Mouse (Mus musculus) cerebellum, adult 8-10 months (tissue): ENCODE results near the gene Tnfrsf25.

Source experiments
- DNase-seq: peaks from one replicate; pipeline ENCODE4 v3.0.0; 2022

Gene Tnfrsf25

DNA sequence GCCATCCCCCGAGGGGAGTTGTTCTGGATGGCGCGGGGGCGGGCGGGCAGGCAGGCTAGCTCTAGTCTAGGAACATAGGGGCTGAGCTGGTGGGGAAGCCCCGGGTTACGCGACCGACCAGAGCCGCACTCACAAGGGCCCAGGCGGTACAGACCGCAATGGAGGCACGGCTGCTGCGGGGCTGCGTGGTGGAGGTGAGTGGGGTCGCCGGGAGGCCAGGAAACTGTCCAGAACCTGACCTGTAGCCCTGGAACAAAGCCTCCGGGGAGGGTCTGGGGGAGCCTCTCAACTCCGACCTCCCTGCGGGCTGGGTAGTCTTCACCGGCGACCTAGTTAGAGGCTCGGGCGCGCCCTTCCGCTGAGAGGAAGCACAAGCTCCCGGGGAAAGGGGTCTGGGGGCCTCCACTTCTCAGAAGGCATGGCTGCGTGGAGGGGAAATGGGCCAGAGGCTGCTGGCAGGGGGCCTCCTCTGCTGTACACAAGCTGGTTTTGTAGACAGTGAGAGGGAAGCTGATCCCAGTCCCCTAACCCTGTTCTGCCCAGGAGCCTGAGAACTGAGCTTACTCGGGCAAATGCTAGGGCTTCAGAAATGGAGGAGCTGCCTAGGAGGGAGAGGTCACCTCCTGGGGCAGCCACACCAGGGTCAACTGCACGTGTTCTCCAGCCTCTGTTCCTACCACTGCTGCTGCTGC, at the start of gene Tnfrsf25:
Gene Tnfrsf25, plus strand, starts transcription at position 14 of the 692 bp plus-strand sequence.
- DNase-seq: no peak

DNA sequence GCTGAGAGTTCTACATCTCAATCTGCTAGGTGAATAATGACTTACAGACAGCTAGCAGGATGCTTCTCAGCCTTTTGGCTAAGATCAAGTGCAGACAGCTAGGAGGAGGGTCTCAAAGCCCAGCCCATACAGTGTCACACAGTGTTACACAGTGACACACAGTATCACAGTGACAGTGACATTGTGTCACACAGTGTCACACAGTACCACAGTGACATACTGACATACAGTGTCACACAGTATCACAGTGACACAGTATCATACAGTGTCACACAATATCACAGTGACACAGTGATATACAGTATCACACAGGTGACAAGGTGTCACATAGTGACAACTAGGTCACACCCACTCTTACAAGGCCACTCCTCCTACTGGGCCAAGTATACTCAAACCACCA, 48.5 kb upstream of the Tnfrsf25 start:
- no peak for DNase-seq

DNA sequence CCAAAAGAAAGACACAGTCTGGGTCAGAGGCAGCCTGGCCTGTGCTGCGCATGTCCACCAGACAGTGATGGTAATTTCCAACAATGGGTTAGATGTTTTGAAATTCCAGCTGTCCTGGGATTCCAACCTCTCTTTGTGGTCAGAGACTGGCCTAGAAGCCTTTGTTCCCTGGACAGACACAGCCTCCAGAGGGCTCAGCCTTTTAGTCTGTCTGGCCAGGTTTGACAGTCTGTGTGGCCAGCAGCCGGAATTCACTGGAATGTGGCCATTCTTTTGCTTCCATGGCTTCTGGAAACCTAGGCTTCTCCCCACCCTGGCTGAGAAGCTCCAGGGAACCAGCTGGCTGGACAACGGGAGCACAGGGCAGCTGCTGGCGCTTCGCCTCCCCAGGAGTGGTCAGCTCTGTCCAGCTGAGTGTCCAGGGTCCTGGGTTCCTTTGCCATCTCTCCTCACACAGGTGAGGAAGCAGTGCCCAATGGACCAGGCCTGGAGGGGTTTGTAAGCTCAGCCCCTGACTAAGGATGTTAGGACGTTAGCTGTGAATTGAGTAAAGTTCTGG, 47.5 kb upstream of the Tnfrsf25 start:
- DNase-seq: no peak

DNA sequence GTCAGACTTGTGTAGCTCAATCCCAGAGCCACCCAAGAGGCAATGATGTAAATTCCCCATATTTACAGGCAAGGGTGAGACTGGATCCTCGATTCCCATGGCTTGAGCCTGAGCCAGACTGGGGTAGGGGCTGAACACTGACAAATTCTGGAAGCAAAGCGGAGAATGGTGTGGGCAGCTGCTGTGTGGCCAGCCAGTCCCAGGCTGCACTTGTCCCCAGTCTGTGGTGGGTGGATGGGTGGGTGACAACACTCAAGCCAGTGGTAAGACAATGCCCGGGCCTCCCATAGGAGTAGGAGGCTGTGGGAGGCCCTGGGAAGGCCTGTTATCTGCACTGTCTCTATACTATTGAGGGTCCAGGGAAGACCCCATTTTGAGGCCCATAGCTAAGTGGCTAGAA, 46.5 kb upstream of the Tnfrsf25 start:
- DNase-seq: no peak

DNA sequence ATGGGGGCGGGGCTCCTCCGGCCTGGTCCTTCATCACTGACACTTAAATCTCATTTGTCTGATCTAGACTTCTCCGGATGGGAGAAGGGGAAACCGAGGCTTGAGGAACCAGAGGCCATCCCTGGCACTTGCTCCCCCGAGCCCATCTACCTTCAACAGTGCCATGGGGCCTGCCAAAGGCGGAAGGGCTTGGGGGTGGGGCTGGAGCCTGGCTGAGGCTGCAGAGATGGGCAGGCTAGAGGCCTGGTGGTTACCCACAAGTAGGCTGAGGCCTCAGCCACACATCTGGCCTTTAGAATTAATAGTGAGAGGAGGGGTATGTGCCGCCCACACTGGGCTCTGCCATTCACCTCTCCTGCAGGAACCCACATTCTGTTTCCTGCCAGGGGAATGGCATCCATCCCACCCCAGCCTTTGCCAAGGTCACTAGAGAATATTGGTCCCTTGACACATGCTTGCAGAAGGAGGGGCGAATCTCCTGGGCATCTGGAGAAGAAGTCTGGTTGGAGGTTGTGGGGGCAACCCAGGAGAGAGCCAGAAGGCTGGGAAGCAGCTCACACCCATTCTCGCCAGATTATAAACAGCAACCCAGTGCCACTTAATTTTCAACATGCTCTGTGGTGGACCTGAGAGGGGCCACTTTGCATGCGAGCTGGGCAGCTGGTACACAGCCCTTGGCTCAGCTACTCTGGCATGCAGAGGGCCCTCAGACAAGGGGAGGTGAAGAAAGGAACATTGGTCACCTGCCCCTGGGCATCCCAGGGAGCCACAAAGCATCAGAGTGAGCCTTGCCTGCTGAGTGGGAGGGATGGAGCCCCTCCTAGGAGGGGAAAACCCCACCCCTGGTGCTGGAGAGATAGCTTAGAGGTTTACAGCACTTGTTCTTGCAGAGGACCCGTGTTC, 45.0 kb upstream of the Tnfrsf25 start:
- DNase-seq: no peak

DNA sequence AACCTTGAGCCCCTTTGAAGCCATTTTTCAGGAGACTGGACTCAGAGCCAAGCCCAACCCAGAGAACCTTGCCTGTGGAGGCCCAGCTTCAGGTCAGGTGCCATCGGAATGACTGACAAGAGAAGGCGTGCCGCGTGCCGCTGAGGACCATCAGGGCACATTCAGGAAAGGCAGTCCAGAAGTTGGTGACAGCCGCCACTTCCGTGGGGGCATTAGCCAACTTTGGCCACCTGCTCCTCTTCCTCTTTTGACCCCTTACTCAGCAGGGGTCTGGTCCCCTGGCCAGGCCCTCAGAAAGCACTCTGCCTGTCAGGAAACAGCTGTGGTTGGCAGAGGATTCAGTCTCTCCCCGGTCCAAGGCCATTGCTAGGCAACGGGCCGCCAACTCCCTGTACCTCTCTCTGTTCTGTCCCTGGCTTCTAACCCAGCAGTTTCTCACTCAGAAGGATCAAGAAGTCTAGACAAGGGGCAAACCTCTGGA, 43.6 kb upstream of the Tnfrsf25 start, which contains the start of gene Plekhg5:
Gene Plekhg5, plus strand, starts transcription at position 378 of the 481 bp plus-strand sequence.
- DNase-seq: no peak

DNA sequence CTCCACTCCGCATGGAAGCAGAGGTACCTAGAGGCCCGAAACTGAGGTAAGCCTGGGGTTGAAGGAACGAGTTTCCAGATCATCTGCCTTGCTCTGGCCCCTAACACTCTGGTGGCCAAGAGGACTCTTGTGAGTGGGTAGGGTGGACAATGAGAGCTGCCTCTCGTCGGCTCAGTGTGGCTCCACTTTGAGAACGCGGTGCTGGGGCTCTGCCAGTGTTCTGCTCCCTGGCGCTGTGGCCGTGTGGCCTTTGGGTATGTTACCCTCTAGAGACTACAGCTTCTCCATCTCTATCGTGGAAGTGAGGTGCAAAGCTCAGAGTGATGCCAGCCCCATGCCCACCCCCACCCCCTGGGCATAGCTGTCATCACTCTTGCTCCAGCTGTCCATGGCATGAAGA, 43.1 kb upstream of the Tnfrsf25 start:
- DNase-seq: no peak

DNA sequence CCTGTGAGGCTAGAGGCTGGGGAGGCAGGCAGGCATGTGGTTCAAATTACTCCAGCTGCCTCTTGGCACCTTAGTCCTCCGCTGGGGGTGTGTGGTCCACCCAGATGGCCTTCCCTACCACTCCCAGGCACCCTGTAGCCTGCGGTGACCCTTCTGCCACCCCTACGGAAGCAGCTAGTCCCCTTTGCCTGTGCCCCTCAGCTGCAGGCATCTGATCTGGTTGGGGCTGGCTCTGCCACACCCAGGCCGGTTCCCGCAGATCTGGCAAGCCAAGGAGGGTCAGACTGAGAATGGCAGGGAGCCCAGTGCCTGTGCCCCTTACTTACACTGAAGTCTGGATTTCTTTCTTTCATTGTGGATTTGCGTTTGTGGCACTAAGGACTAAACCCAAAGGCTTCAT, 42.0 kb upstream of the Tnfrsf25 start:
- DNase-seq: no peak

DNA sequence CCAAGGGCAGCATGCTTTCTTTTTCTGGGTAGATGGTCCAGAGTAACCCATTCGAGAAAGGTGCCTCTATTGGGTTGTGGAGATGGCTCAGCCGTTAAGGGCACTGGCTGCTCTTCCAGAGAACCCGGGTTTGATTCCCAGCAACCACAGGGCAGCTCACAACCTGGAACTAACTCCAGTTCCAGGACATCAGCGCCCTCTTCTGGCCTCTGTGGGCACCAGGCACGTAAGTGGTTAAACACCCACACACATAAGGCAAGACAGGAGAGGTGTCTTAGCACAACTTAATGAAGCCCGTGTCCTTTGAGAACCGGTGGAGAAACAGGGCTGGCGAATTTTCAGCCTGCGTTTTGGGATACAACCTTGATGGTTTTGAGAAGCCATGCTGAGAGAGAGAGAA, 41.2 kb upstream of the Tnfrsf25 start:
- DNase-seq: no peak

DNA sequence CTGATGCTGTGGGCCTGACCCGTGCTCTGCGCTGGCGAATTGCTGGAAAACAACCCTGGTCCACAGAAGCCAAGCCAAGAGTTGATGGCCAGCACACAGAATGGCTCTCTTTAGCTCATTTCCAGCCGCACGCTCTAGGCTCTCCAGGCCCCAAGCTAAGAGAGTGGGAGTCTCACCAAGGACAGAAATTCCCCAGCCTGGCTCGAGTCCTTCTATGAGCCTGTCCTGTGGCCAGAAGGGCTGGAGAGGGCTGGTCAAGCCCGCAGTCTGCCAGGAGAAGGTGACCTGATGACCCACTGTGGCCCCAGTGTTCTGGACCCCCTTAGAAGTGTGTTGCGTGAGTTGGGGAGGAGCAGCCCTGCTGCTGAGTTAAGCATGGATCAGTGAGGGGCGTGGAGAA, 38.5 kb upstream of the Tnfrsf25 start:
- DNase-seq: no peak

DNA sequence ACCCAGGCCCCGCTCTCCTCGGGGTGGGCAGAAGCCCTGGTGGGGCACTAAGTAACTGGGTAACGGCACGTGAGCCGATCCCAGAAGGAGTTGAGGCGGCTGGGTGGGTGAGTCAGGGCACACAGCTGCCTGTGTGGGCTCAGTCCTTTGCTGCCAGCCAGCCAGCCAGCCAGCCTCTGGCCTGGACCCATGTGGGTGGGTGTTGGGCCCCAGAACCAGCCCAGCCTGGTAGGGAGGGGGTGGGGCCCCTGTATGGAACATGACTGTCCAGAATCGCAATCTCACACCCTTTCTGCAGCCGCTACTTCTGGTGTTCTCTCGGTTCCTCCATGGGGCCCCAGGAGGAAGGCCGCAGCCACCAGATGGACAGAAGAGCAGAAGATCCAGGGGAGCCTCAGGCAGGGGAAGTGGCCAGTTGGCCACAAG, 37.6 kb upstream of the Tnfrsf25 start:
- no peak for DNase-seq

DNA sequence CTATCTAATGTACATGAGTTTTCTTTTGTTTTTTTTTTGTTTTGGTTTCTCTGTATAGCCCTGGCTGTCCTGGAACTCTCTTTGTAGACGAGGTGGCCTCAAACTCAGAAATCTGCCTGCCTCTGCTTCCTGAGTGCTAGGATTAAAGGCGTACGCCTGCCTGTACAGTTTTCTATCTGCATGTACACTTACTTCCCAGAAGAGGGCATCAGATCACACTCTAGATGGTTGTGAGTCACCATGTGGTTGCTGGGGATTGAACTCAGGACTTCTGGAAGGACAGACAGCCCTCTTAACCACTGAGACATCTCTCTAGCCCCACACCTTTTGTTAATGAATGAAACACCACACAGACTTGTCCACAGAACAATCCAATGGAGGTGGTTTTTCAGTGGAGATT, 36.5 kb upstream of the Tnfrsf25 start:
- DNase-seq: no peak

DNA sequence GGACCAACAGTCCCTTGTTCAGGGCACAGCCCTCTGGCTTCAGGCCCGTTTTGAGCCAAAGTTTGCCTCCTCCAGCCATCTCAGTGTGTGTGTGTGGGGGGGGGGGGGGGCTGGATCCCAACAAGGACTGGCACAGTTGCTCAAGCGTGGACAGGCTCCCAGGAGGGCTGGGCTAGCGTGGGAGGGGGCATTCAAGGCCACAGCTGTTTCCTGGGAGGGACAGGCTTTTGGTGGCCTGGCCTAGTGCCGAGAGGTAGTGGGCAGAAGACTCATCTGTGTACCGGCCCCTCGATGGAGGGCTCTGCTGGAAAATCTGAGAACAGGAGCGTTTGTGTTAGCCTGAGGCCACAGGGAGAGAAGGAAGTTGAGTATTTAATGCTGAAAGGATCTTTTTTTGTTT, 35.8 kb upstream of the Tnfrsf25 start:
- DNase-seq: no peak

DNA sequence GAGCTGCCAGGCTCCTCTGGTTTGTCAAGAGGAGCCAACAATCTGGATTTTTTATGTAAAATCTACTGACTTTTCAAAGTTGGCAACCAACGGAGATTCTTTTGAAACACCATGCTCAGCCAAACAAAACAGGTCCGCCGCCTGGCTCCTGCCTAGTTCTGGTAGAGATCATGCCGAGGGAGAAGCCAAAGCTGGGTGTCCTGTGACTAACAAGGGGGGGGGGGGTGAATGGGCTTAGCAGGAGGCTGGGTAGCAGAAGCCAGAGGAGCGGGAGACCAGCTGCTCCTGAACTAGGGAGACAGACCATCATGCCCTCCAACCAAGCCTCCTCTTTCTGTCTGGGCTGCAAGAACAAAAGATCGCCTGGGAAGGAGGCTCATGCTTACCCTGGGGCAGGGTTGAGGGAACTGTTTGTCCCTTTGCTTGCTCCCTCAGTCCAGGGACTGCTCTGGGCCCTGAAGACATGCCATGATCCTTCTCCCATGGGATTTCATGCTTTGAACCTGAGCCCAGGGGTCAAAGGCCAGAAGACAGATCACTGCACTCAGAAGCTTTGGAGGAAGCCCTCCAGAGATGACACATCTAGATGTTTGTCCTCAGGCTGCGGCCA, 32.0 kb upstream of the Tnfrsf25 start:
- DNase-seq: no peak

DNA sequence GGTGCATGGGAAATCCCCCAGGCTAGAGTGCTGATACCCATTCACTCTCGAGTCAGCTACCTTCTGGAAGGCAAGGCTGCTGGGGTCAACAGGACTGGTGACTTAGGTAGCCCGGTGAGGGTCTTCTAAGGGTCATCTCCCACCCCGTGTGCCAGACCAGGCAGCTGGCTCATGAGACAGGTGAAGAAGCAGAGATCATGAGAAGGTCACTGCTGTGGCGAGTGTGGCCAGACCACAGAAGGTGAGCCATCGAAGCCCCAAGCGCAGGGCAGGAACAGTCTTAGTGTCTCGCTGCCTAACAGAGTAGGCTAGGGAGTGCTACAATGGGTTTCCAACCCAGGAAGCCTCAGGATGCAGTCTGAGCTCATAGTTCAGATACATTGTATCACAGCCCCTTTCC, 31.1 kb upstream of the Tnfrsf25 start:
- DNase-seq: no peak

DNA sequence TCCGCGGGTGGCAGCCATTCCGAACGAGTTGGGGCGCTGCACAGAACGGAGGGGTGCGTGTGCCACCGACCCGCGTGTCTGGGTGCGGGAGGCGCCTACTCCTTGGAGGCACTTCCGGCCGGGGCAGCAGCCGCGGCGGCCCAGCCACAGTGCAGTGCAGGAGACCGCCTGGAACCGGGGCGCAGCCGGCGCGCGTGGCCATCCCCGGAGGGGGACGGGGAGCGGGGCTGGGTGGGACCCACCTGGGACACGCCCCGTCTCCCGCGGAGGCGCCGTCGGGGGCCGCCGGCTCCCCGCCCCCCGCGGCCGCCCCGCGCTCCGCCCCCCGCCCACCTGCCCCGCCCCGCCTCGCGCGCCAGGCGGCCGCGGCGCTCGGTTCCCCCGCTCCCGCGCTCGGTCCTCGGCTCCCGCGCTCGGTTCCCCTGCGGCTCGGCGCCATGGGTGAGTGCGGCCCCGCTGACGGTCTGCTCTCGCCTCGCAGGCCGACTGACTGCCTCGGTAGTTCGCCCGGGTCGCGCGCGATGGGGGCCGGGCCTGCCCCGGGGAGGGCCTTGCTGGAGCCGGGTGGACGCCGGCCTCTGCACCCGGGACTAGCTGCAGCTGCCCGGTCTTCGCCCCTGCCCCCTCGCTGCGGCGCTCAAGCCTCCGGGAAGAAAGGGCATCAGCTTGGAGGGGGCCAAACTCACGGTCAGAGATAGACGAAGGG, 29.1 kb upstream of the Tnfrsf25 start:
- DNase-seq: no peak

DNA sequence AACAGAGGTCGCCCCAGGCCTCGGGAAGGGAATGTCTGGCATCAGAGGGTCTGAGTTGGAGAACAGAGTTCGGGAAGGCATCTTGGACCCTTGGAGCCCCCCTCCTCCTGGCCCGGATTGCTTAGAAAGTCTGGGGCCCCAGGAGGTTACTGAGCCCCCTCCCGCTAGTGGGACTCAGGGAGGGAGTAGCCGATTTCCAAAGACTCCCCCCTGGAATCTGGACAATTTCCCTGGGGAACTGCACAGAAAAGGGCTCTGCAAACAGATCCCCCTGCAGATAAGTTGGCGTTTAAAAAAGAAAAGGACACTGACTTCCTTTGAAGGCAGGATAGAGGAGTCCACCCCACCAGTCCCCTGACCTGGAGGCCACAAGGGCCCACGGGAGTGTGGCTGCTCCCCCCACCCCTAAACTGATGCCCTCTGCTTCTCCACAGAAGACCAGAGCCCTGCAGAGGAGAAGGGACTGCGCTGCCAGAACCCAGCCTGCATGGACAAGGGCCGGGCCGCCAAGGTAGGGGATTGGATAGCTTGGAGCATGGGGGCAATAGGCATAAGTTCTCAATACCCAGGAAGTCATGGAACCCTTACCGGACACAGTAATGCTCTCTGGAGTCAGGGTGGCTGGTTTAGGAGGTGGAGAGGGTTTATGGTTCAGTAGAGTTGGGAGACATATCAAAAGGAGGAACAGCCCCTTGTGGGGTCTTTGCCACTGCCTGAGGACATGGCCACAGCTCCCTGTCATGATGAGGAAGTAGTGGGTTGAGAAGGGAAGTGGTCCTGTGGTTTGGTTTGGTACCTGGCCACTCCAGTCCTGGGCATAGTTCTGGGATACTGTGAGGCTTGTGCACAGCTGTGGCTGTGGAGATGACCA, 28.3 kb upstream of the Tnfrsf25 start:
- no peak for DNase-seq

DNA sequence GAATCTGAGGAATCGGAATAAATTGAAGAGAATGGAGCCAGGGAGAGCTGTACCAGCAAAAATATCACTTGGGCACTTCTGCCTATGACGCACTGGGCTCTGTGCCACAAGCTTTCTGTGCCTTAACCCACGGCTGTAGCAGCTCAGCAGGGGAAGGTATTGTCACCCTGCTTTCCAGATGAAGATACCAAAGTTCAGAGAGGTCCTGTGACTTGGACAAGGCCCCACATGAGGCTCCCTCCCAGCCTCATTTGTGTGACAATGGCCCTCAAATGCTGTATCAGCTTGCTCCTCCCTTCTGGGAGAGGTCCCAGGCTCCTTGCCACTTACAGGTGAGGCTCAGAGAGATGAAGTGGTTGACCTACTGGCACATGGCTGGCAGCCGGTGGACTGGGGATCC, 27.6 kb upstream of the Tnfrsf25 start:
- no peak for DNase-seq

DNA sequence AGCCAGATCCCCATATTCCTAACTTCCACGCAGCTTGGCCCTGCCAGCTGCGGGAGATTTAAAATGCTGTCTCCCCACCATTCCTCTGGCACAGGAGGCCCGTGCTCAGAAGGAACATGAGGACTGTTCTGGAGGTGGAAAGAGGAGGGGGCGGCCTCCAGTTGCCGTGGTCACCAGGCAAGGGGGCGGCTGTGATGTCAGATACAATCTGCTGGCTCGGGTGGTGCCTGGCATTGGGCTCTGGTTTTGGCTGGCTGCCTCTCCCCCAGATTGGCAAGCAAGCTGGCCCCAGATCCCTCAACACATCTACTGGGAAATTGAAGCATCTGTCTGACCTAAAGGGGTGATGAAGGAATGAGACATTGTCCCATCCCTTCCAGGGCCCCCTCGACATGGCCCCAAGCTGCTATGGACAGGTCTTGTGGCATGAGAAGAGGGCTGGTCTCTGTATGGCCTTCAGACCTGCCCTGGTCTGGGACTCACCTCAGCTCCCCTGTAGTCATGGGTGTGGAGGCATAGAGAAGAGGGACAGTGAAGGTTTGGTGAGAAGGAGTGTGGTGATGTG, 27.1 kb upstream of the Tnfrsf25 start:
- DNase-seq: no peak

DNA sequence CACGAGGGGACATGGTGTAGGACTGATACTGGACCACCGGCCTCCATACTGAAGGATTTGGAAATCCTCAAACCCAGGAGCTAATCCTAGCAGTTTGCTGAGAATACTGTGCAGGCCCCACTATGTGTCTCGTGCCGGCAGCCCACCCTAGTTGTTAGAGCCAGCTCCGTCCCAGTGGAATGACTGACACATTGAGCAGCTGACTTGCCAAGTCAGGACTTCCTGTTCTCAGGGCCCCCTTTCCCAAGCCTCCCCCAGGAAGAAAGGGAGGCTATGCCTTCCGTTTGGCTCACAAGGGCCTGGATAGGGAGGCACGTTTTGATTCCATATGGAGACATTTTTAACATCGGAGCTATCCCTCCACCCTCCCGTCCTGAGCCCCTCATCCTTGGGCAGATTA, 25.5 kb upstream of the Tnfrsf25 start:
- DNase-seq: no peak

DNA sequence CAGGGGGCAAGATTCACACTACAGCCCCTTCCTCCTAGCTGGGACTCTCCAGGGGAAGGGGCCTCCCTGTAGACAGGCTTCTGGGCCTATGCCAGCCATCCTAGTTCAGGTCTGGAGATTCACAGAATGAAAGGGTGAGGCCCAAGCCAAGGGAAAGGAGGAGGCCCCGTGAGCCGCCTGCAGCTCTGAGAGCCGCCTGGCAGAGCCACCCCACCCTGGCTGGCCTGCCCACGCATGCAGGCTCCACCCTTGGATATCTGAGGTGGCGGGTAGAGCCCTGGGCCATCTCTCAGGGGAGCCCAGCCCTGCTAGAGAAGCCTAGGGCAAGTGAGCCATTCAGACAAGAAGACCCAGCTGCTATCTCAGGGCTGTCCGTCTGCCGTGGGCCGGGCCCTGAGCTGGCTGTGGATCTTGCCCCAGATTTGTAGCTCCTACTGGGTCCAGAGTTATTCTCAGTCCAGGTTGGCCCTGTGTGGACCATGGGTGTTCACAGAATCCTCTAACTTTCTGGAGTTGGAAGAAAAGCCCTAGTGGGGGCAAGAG, 22.9 kb upstream of the Tnfrsf25 start:
- DNase-seq: no peak
